Mouse (Mus musculus): ENCODE measurements around the gene Mmgt1. TPM values are rescaled to one million over a fixed set of nuclear protein-coding genes. Genes with fewer than 3 reads are reported as not detected.

Gene Mmgt1
- total RNA-seq (2021) = 10 to 100 TPM; 16.7 to 17.4 TPM
- long read RNA-seq, experiment 1, full-length matches to known transcripts = 7 of 11 reads
- long read RNA-seq, experiment 1, partial matches to known transcripts = 0 of 11 reads
- long read RNA-seq, experiment 1, other reads (novel, unspliced or antisense) = 4 of 11 reads
- long read RNA-seq, experiment 2, full-length matches to known transcripts = 8 of 8 reads
- long read RNA-seq, experiment 2, partial matches to known transcripts = 0 of 8 reads
- long read RNA-seq, experiment 2, other reads (novel, unspliced or antisense) = 0 of 8 reads

DNA sequence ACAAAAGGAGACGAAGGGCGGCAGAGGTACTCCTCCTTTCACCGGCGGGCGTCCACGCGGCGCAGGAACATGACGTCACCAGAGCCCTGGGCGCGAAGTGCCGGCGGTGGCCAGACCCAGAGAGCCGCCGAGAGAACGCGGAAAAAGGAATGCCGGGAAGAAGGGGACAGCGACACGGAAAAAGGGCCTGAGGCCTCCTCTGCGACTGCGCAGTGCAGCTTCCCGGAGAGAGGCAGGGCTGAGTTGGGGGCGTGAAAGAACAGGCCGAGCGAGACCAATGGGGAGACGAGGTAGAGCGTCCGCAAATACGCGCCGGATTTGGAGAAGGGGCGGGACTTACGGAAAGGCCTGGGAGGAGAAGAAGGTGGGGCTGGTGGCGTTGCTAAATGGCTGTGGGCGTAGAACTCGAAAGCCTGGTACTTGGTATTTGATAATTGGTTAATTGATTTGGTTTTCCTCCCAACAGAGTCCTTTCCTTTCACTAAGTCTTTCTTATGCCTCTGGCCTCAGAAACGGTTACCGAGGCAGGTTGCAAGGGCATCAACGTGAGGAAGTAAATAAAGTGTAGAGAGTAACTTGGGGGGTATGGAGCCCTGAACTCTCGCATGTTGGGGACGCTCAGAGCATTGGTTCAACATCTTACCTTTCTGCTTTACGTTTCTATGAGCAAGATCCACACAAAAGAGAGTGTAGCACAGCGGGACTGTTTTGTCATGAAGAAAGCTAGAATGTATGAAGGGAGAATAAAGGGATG, at the start of gene Mmgt1:
Mmgt1 (minus strand) TSS at position 183 of the 754 bp plus-strand sequence.
- intact Hi-C loops (cut with DNase I; ENCODE audit: low total_unique reads) = no loop called here
- peak; percentile 92 for DNase-seq

DNA sequence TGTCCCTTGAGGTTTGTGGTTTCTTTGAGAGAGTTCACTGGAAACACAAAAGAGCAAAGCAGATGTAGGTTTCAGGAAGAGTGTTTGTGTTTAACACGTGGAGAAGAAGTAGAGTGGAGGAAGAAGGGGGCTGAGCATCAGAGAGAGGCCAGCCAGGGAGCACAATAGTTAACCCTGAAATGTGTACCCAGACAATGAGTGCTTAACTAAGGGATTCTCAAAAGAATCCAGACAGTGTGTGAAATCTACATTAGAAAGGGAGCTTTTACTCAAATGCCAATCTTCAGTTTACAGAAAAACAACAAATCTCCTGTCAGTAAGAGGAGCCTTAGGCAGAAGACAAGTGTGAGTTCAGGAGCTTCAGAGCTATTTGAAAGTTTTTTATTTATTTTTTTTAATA, 42.2 kb upstream of the Mmgt1 start:
- intact Hi-C loops (cut with DNase I; ENCODE audit: low total_unique reads) = loop anchor here (10.0 kb wide), 1 partner anchor 195 kb away; no protein-coding TSS in a partner anchor
- DNase-seq = no peak

DNA sequence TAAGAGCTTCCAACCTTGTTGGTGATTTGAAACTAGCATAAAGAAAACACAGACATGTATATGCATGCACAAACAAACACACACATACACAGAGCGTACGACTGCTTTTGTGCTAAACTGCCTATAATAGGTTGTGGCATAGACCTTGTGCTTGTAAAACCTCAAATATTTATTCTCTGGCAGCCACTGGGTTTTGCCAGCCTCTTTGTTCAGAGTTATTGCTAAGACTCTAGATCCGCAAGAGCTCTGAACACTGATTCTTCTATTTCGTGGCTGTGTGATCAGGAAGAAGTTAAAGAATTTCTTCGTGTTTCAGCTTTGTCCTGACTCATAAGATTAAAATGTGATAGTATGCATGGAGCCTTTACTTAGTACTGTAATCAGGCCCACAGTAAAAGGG, 38.3 kb upstream of the Mmgt1 start:
- DNase-seq = no peak
- intact Hi-C loops (cut with DNase I; ENCODE audit: low total_unique reads) = no loop called here

DNA sequence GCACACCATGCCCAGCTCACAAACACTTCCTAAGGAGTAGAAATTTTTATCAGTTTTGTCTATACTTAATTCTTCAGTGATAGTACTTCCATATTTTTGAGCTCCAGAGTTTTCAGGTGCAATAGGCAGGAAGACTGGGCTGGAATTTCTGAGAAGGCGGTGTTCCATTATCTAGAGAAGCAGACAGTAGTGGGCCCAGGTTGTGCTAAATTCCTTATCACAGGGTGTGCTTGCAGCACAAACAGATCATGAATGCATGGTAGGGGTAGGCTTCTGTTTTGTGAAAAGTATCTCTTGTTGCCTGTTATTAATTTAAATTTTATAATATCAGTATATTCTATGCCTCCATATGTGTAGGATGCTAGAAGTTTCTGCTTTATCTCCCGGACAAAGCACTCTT, 17.4 kb upstream of the Mmgt1 start:
- intact Hi-C loops (cut with DNase I; ENCODE audit: low total_unique reads) = no loop called here
- no peak for DNase-seq

DNA sequence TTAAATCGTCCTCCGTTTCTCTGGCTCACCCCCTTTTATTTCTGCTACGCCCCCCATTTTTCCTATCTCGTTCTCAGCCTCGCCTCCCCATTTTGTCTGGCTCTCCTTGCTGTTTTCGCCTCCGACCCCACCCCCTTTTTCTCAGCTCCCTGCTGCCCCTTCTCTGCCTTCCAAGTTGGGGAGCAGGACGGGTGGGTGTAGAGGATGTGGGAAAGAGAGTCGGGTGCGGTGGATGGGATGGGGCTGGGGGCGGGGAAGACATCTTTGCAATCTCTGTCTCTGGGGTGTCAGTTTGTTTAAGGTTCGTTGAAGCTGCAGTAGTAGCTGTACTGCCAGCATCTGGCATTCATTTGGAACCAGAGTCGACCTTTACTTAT, 12.4 kb upstream of the Mmgt1 start:
- no peak for DNase-seq
- intact Hi-C loops (cut with DNase I; ENCODE audit: low total_unique reads) = no loop called here

DNA sequence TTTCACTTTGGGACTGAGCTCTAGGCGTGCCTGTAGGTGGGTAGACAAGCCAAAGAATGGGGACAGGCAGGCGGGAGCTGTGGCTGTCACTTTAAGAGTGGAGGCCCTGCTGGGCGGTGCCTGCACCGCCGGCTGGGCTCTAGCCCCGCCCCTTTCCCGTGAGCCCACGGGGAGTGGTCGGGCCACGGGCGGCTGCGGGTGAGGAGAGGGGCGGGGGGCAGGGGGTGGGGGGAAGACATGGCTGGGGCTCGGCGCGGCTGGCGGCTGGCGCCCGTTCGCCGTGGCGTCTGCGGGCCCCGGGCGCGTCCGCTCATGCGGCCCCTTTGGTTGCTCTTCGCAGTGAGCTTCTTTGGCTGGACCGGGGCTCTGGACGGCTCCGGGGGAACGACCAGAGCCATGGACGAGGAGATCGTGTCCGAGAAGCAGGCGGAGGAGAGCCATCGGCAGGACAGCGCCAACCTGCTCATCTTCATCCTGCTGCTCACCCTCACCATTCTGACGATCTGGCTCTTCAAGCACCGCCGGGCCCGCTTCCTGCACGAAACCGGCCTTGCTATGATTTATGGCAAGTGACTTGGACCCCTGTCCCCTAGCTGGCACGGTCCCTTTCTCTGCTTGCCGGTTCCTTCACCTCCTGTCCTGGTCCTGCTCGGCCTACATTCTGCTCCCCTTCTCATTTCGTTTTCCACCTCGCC, 11.9 kb upstream of the Mmgt1 start, which contains the start of gene Slc9a6:
Slc9a6 (plus strand) TSS at position 135 of the 695 bp plus-strand sequence.
- intact Hi-C loops (cut with DNase I; ENCODE audit: low total_unique reads) = no loop called here
- peak; percentile 76 for DNase-seq

DNA sequence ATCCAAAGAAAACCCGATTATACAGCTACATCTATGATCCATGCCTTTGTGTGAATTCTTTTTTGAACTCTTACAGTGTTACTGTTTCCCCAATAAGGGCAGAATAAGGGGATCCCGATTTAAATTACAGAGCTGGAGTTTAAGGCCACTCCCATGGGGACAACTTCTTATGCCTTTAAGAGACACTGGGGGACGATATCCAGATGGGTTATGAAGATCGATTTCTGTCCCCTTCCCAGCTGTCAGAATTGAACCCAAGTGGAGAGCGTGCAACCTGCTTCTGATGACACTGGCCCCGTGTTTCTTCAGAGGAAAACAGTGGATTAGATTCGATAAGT, 11.4 kb upstream of the Mmgt1 start:
- no peak for DNase-seq
- intact Hi-C loops (cut with DNase I; ENCODE audit: low total_unique reads) = no loop called here

DNA sequence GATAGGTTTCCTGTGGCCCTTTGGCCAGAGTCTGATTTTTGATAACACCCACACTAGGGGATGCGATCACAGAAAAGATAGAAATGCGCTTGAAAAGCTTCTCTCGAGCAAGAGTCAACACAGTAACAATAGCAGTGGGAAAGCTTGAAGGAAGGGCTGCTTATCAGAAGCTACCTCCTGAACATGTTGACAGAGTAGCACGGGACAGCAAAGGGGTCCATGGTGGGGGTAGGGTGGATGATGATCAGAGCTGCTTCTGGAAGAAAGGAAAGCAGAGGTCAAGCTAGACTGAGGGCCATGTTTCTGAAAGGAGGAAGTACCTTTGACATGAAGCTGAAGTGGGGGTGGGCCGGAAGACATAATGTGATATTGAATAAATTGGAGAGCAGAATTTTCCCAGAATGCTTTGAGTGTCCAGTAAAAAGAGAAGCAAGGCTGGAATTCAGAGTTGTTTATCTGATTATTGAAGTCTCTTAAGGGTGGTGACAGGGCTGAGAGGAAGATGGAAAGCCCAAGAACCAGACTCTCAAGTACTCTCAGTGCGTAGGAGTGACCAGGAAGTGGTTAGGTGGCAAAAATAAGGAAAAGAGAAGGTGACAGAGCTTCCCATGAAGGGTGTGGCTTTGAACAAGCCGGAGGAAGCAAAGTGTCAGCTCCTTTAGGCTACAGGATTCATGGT, 9.3 kb upstream of the Mmgt1 start:
- intact Hi-C loops (cut with DNase I; ENCODE audit: low total_unique reads) = no loop called here

DNA sequence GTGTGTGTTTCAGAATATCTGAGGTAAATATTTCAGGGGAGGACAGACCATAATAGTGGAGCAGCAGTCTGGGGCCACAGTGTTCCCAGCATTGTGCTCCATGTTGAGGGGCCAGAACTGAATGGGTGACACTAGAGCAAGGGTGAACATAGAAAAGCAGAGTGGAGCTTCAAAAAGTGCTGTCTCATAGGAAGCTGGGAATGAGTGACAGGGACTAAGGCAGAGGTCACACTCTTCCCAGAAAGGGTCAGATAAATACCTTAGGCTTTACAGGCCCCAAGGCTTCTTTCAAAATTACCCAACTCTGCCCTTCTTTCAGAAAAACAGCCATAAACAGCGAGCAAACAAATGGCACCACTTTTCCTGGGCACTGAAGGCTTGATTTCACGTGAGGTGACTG, 8.7 kb upstream of the Mmgt1 start:
- intact Hi-C loops (cut with DNase I; ENCODE audit: low total_unique reads) = no loop called here
- DNase-seq = no peak

More for the DNA sequence above, 9.3 kb upstream of the Mmgt1 start:
- no peak for DNase-seq

DNA sequence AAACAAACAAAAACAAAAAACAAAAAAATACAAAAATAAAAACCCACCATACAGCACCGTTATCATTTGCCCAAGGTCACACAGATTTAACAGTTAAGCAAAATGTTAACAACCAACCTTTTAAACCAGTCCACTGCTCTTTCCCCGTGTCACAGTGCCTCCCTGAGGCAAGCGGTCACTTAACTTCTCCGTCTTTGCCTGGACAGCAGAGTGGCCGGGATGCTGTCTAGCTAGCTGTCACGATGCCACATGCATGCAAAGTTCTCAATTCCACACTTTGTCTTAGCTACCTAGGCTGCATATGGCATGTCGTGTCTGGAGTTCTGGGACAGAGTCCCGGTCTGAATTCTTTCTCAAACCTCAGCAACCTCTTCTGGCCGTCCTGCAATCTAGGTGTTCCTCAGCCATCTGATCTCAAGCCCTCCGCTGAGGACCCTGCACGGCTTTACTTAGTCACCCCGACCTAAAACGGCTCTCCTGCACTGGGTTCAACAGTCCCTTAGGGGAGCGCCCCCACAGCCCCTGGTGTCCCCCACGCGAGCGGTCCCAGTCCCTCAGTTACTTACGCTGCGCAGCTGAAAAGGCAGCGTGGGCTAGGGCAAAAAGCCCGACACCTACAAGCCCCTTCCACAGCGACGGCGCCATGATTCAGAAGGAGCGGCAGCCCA, 516 bp downstream of the Mmgt1 start:
- DNase-seq = peak; percentile 10
- intact Hi-C loops (cut with DNase I; ENCODE audit: low total_unique reads) = no loop called here

DNA sequence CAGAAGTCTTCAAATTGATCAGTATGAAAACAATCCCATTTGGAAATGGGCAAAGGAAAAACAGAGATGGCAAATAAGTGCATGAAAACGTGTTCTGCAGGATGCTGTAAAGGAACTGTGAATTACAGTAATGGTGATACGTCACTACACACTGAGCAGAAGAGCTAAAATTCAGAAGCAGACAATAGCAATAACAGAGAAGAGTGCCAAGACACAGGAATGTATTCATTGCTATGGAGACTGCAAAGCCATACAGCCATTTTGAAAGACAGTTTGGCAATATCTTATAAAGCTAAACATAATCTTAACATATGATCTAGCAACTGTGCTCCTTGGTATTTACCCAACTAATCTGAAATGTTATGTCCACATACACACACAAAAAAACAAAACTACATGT, 19.7 kb downstream of the Mmgt1 start:
- intact Hi-C loops (cut with DNase I; ENCODE audit: low total_unique reads) = no loop called here
- DNase-seq = no peak

DNA sequence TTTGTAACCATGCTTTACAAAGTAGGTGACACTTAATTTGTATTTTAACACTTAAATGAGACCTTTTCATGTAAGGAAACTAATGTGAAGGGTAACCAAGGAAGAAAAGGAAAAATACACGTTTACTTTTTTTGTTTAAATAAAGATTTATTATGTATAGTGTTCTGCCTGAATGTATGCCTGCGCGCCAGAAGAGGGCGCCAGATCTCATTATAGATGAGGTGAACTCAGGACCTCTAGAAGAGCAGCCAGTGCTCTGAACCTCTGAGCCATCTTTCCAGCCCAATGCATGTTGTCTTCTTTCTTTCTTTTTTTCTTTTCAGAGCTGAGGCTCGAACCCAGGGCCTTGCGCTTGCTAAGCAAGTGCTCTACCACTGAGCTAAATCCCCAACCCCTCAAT, 25.4 kb downstream of the Mmgt1 start:
- intact Hi-C loops (cut with DNase I; ENCODE audit: low total_unique reads) = no loop called here
- DNase-seq = peak; percentile 9

DNA sequence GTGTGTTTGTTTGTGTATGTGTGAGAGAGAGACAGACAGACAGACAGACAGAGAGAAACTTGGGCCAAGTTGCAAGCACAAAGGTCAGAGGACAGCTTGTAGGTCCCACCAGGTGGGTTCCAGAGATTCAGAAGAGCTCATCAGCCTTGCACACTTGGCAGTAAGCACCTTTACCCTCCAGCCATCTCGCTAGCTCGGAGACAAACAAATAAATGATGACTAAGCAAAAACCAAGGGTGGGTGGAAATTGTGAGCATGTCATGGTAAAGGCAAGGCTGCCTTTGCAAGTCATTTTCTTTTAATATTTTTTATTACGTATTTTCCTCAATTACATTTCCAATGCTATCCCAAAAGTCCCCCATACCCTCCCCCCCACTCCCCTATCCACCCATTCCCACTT, 44.3 kb downstream of the Mmgt1 start:
- intact Hi-C loops (cut with DNase I; ENCODE audit: low total_unique reads) = no loop called here
- DNase-seq = no peak

DNA sequence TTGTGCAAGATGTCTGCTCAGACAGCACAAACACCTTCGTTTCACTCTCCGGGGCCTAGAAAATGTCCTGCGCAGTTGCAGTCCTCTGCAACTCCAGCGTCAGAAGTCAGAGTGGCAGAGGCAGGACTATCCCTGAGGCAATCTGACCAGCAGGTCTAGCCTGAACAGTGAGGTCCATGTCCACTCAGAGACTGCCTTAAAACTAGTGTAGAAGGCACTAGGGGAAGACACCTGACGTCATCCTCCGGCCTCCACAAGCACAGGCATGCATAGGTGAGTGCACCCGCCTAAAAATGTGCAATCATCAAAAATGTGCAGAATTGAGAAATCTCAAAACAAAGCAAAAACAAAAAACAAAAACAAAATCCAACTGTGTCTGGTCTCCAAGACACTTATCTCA, 48.4 kb downstream of the Mmgt1 start, which contains the start of gene Gm648:
Gm648 (minus strand) TSS at position 101 of the 400 bp plus-strand sequence.
- no peak for DNase-seq
- intact Hi-C loops (cut with DNase I; ENCODE audit: low total_unique reads) = no loop called here

DNA sequence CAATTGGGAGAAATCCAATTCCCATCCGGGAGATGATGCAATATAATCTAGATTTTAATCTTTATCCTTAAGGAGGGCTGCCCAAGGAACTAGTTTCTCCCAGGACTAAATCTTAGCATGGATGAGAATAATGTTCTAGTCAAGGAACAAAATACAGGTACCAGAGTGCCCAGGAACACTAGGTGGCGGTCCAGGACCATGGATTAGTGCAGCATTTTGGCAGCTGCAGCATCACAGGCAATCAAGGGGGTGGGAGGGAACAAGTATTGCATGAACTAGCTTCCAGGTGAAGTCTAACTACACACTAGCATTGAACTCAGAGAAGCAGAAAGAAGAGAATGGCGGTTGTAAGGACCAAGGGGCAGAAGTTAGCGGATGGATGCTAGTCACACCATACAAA, 60.7 kb downstream of the Mmgt1 start:
- intact Hi-C loops (cut with DNase I; ENCODE audit: low total_unique reads) = no loop called here

More for the DNA sequence above, 60.7 kb downstream of the Mmgt1 start:
- DNase-seq = no peak

Small RNA genes lying within 50 kb of the gene (microRNA-seq; reads per million reads assigned to microRNA genes)
- gene Mir5116 = 0 reads per million in 2 experiments

Other genes with a start within 250 kb of the Mmgt1 start
- under 1 TPM; 0.09 to 0.14 TPM for gene Smim10l2a, start 223.5 kb downstream of the Mmgt1 start, total RNA-seq (2021)
- under 1 TPM in 1 of 2 experiments, not detected in 1; 0.91 TPM for gene Gm2174, start 150.1 kb downstream of the Mmgt1 start, total RNA-seq (2021)
- gene Ints6l, start 143.2 kb downstream of the Mmgt1 start, total RNA-seq (2021) = 1 to 10 TPM; 5.9 to 6.0 TPM
- gene Gm10477, start 73.3 kb downstream of the Mmgt1 start, total RNA-seq (2021) = not detected
- not detected for gene Gm648, start 48.5 kb downstream of the Mmgt1 start, total RNA-seq (2021)
- gene Slc9a6, start 11.7 kb upstream of the Mmgt1 start, total RNA-seq (2021) = 10 to 100 TPM; 14.9 to 19.7 TPM
- gene Fhl1, start 133.7 kb upstream of the Mmgt1 start, total RNA-seq (2021) = 1,000 to 10,000 TPM; 1,001 to 1,517 TPM
- under 1 TPM; 0.55 to 0.66 TPM for gene Map7d3, start 224.3 kb upstream of the Mmgt1 start, total RNA-seq (2021)